Mouse (Mus musculus) testis, adult 2 months (tissue): Measurements from ENCODE around the gene Dctn1.

Experiments used
- CTCF ChIP-seq: fragments of 200-500 bp; IDR thresholded peaks from 2 replicates; pipeline ENCODE4 v1.5.1; 2012; ENCODE audit warnings: low read depth, mild to moderate bottlenecking, inconsistent platforms, low read length, moderate library complexity; ENCODE audit not compliant: control insufficient read depth, insufficient read depth, insufficient replicate concordance
- POLR2A ChIP-seq: fragments of 200-500 bp; IDR thresholded peaks from 2 replicates; pipeline ENCODE4 v1.6.1; 2012; ENCODE audit warnings: low read depth, mild to moderate bottlenecking, inconsistent platforms, low read length, moderate library complexity; ENCODE audit not compliant: control insufficient read depth

GRCm38 (mm10) chr6:83208050-83208400 is 42.3 kb downstream of the Dctn1 start:
- TF ChIP-seq POLR2A (no peak), CTCF (no peak)
